Mouse (Mus musculus): Measurements from ENCODE around the gene Olfr532. TPM values are rescaled to one million over a fixed set of nuclear protein-coding genes. Genes with fewer than 3 reads are reported as not detected.
"Not testable (repeated sequence)": the region's sequence is repeated elsewhere in the genome, so short reads cannot be mapped to it uniquely, and the experiment has no call there.

Gene Olfr532
- not detected for total RNA-seq (2021)
- long read RNA-seq, result 0 reads

DNA sequence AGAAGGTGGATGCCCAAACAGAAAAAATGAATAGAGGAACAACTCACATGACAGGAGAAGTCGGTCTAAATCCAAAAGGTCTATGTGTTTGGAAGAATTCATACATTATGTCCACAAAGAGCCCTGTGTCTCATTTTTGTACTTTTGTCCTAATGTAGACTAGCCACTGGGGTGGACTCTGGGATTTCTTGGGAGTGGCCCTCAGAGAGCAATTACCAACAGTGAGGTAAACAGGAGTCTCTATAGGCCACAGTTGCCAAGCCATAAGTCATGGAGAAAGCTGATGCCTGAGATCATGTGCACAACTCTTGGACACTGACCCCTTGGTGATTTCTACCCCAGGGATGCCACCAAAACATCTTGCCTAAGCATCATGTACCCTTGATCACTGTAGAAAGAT lies at the start of gene Olfr532:
Gene Olfr532 (minus strand): TSS at position 101 of the 400 bp plus-strand sequence.
- DNase-seq (ENCODE audit: low spot score in 2 of 2), result no peak

DNA sequence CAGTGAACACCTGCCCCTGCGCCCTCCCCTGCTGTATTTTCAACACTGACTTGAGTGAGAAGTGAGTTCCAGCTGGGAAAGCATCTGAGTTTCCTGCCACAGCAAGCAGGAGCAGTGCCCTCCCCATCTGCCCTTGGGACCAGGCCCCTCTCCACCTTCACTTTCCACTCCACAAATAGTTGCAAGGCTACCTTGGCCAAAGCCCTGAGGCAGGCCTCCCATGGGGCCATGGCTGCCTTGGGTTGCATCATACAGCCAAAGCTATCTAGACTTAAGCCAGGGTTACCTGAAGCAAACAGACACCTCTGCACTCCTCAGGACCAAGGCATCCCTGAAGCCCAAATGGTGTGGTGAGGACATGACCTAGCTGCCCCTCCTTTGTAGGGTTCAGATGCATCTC lies 41.6 kb upstream of the Olfr532 start, which contains the start of gene Olfr533:
Gene Olfr533 (plus strand): TSS at position 301 of the 400 bp plus-strand sequence.
- DNase-seq (ENCODE audit: low spot score in 2 of 2), result not testable (repeated sequence)

DNA sequence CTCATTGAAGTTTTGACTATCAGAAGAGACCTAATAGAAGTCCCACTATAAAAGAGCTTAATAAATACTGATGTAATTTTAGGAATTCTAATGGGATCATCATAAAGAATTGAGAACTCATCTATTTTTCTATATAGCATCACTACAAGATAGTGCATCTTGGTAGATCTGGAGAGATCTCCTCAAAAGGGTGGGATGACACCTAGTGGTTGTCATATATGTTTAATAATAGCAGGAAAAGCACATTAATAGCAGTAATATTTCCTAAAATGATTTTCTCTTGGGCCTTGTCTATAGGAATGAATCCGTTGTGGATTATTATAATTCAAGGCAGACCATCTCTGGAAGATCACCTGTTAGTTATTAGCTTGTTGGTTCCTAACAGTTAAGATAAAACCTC lies 21.7 kb upstream of the Olfr532 start:
- no peak for DNase-seq (ENCODE audit: low spot score in 2 of 2)

DNA sequence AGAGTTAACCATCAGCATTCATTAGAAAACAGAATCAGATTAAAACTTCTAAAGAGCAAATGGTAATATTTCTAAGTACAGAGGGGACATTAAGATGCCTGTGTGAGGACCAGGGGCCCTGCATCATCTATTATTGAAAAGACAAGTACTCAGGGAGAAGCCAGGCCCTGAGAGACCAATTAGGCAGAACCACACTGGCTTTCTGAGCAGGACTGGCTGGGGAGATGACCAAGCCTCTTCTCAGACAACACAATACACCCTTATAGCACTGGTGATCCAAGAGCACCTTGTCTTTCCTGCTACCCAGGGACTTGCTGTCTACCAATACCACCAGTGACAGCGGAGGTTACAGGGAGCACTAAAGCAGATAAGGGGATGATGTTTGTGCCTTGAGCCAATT lies 18.6 kb downstream of the Olfr532 start, which contains the start of gene Olfr531:
Gene Olfr531 (minus strand): TSS at position 101 of the 400 bp plus-strand sequence.
- no peak for DNase-seq (ENCODE audit: low spot score in 2 of 2)

DNA sequence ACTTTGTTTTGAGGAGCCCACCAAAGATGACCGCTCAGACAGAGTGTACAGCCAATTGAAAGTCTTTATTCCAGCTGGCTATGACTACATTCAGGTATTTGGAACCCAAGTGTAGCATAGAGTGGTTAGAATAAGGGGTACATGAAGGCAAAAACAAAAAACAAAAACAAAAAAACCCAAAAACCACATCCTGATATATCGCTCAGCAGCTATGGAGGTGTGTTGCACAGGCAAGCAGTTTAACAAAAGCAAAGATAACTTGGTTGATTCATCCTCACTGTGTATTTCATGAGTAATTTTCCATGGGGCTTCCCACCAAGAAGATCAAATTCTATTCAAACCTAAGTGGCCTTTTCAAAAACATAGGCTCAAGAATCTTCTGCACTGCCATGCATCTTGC lies 44.5 kb downstream of the Olfr532 start:
- no peak for DNase-seq (ENCODE audit: low spot score in 2 of 2)

DNA sequence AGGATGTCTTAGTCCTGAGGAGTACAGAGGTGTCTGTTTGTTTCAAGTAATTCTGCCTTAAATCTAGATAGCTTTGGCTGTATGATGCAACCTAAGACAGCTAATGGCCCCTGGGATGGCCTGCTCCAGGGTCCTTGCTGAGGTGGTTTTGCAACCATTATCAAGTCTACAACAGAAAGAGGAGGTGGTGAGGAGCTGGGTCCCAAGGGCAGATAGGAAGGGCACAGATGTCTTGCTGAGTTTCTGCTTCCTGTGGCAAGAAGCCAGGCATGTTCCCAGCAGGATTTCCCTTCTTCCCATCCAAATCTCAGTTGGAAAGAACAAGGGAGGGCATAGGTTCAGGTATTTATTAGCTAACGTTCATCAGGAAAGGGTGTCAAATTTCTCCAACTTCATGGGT lies 45.2 kb downstream of the Olfr532 start, which contains the start of gene Olfr530:
Gene Olfr530 (minus strand): TSS at position 101 of the 400 bp plus-strand sequence.
- DNase-seq (ENCODE audit: low spot score in 2 of 2), result no peak

DNA sequence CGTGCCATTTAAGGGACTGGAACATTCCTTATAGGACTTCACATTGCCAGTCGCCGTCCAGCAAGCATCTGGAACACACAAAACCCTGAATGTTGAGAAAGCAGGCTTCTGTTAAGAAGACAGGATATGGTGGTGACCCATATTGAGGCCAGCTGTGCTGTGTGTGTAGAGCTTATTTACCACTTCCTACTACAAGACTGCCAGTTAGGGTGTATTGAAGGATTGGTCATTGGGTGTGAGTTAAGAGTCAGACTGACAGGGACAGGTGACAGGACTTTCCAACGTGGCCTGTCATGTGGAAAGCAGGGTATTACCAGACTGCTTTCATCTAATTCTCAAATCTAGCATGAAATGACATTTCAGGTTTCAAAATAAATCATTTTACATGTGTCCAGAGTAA lies 47.1 kb downstream of the Olfr532 start:
- no peak for DNase-seq (ENCODE audit: low spot score in 2 of 2)

Other genes starting within 250 kb of the Olfr532 start
- not detected for gene Olfr523, start 248.4 kb downstream of the Olfr532 start, total RNA-seq (2021)
- not detected for gene Olfr524, start 215.7 kb downstream of the Olfr532 start, total RNA-seq (2021)
- gene Cd163l1, start 203.4 kb downstream of the Olfr532 start, total RNA-seq (2021), result under 1 TPM; 0.64 to 0.78 TPM
- gene 5830411N06Rik, start 174.4 kb downstream of the Olfr532 start, total RNA-seq (2021), result under 1 TPM; 0.18 to 0.20 TPM
- not detected for gene Olfr525, start 100.8 kb downstream of the Olfr532 start, total RNA-seq (2021)
- gene Olfr527, start 87.6 kb downstream of the Olfr532 start, total RNA-seq (2021), result not detected
- not detected for gene Olfr60, start 60.0 kb downstream of the Olfr532 start, total RNA-seq (2021)
- gene Olfr530, start 45.3 kb downstream of the Olfr532 start, total RNA-seq (2021), result not detected
- not detected for gene Olfr531, start 18.7 kb downstream of the Olfr532 start, total RNA-seq (2021)
- not detected for gene Olfr533, start 41.7 kb upstream of the Olfr532 start, total RNA-seq (2021)
- gene Olfr535, start 62.6 kb upstream of the Olfr532 start, total RNA-seq (2021), result not detected
- gene Olfr536, start 85.8 kb upstream of the Olfr532 start, total RNA-seq (2021), result not detected
- gene Olfr538, start 146.2 kb upstream of the Olfr532 start, total RNA-seq (2021), result not detected
- gene Olfr46, start 179.6 kb upstream of the Olfr532 start, total RNA-seq (2021), result under 1 TPM; 0.09 to 0.18 TPM
- gene Olfr61, start 207.3 kb upstream of the Olfr532 start, total RNA-seq (2021), result not detected
- not detected for gene Olfr53, start 224.8 kb upstream of the Olfr532 start, total RNA-seq (2021)
- gene Olfr539, start 238.3 kb upstream of the Olfr532 start, total RNA-seq (2021), result under 1 TPM; 0.09 to 0.14 TPM

Measured in layer of hippocampus, postnatal 10 days (tissue).